Mouse (Mus musculus) G1E (cell line): Measurements from ENCODE around the gene Hdac8.

ENCODE experiments used
- CTCF ChIP-seq: IDR thresholded peaks from 2 replicates; pipeline ENCODE4 v1.5.1; 2012; ENCODE audit warnings: low read depth, low read length, inconsistent platforms, mixed read lengths
- GATA1 ChIP-seq: IDR thresholded peaks from 2 replicates; pipeline ENCODE4 v1.6.1; 2012; ENCODE audit warnings: borderline replicate concordance, low read length, inconsistent platforms, mixed read lengths
- POLR2AphosphoS5 ChIP-seq: IDR thresholded peaks from 2 replicates; pipeline ENCODE4 v1.6.1; 2012; ENCODE audit warnings: low read depth, low read length, inconsistent platforms; ENCODE audit not compliant: insufficient replicate concordance
- TAL1 ChIP-seq: conservative IDR thresholded peaks from 2 replicates; pipeline ENCODE4 v1.6.1; 2012; ENCODE audit warnings: low read depth, low read length, inconsistent platforms, mixed read lengths

- TF ChIP-seq TAL1 = no peak
- no peak for TF ChIP-seq CTCF
- TF ChIP-seq POLR2AphosphoS5 = no peak
- no peak for TF ChIP-seq GATA1
Measured at GRCm38 (mm10) chrX:102253892-102254291, 251.3 kb downstream of the Hdac8 start.
